Mouse (Mus musculus): ENCODE results near the gene Mybl2. TPM values are rescaled to one million over a fixed set of nuclear protein-coding genes. Genes with fewer than 3 reads are reported as not detected.
A peak's percentile ranks its signal among the peaks of the same experiment; 100 is the strongest.

The Mybl2 gene
- polyA plus RNA-seq, 1 experiment, result 23.5 TPM

- H3K36me3 ChIP-seq (replicated peaks; ENCODE audit: low read length), result peaks cover 38% of the 10 kb centered on the region
- no peak overlapping the region for H3K4me3 ChIP-seq (replicated peaks)
- H3K9me3 ChIP-seq, result peaks cover 5% of the 10 kb centered on the region; the same call in 1 of the 2 replicates
- TF ChIP-seq FLI1 (IDR thresholded peaks at IDR 0.05; ENCODE audit: low read length) (no peak), GATA1 (IDR thresholded peaks at IDR 0.05; ENCODE audit: borderline replicate concordance, low read length) (no peak)
- peaks cover 64% of the 10 kb centered on the region for H3K4me1 ChIP-seq
- no peaks in the 10 kb centered on the region for H3K27me3 ChIP-seq (replicated peaks)
Observed at GRCm38 (mm10) chr2:163085047-163085446, 30.6 kb downstream of the Mybl2 start.

GRCm38 (mm10) chr2:163086561-163086960 lies 32.1 kb downstream of the Mybl2 start:
- H3K27me3 ChIP-seq (replicated peaks), result peaks cover 3% of the 10 kb centered on the region
- H3K36me3 ChIP-seq (replicated peaks; ENCODE audit: low read length), result peaks cover 28% of the 10 kb centered on the region
- H3K4me1 ChIP-seq, result peaks cover 55% of the 10 kb centered on the region
- TF ChIP-seq GATA1 (IDR thresholded peaks at IDR 0.05; ENCODE audit: borderline replicate concordance, low read length) (no peak), FLI1 (IDR thresholded peaks at IDR 0.05; ENCODE audit: low read length) (no peak)
- H3K9me3 ChIP-seq, result no peaks in the 10 kb centered on the region
- no peak overlapping the region for H3K4me3 ChIP-seq (replicated peaks)

- Histone ChIP-seq H3K4me3 (replicated peaks) (no peak within 1 kb of the TSS), H3K36me3 (replicated peaks; ENCODE audit: low read length) (peaks cover 20% of the 10 kb centered on the region), H3K27me3 (replicated peaks) (peaks cover 4% of the 10 kb centered on the region), H3K9me3 (no peaks in the 10 kb centered on the region), H3K4me1 (peaks cover 44% of the 10 kb centered on the region)
- no peak for TF ChIP-seq FLI1 (IDR thresholded peaks at IDR 0.05; ENCODE audit: low read length)
- no peak for TF ChIP-seq GATA1 (IDR thresholded peaks at IDR 0.05; ENCODE audit: borderline replicate concordance, low read length)
Observed at GRCm38 (mm10) chr2:163087728-163088127, 33.2 kb downstream of the Mybl2 start, which contains the start of gene Gtsf1l. Gene Gtsf1l, minus strand, starts transcription at chr2:163087855.

- Histone ChIP-seq H3K36me3 (replicated peaks; ENCODE audit: low read length) (peaks cover 6% of the 10 kb centered on the region), H3K27me3 (replicated peaks) (peaks cover 21% of the 10 kb centered on the region), H3K9me3 (no peaks in the 10 kb centered on the region), H3K4me1 (peaks cover 31% of the 10 kb centered on the region), H3K4me3 (replicated peaks) (no peak overlapping the region)
- TF ChIP-seq GATA1 (IDR thresholded peaks at IDR 0.05; ENCODE audit: borderline replicate concordance, low read length) (no peak), FLI1 (IDR thresholded peaks at IDR 0.05; ENCODE audit: low read length) (no peak)
Observed at GRCm38 (mm10) chr2:163089475-163090123, 35.1 kb downstream of the Mybl2 start.

GRCm38 (mm10) chr2:163094909-163095308 lies 40.4 kb downstream of the Mybl2 start:
- no peak for TF ChIP-seq FLI1 (IDR thresholded peaks at IDR 0.05; ENCODE audit: low read length)
- no peak for TF ChIP-seq GATA1 (IDR thresholded peaks at IDR 0.05; ENCODE audit: borderline replicate concordance, low read length)
- Histone ChIP-seq H3K9me3 (no peaks in the 10 kb centered on the region), H3K4me1 (peaks cover 11% of the 10 kb centered on the region), H3K27me3 (replicated peaks) (peaks cover 47% of the 10 kb centered on the region), H3K36me3 (replicated peaks; ENCODE audit: low read length) (no peaks in the 10 kb centered on the region), H3K4me3 (replicated peaks) (no peak overlapping the region)

GRCm38 (mm10) chr2:163095784-163096183 lies 41.3 kb downstream of the Mybl2 start:
- no peak overlapping the region for H3K4me3 ChIP-seq (replicated peaks)
- no peaks in the 10 kb centered on the region for H3K9me3 ChIP-seq
- H3K36me3 ChIP-seq (replicated peaks; ENCODE audit: low read length), result no peaks in the 10 kb centered on the region
- H3K4me1 ChIP-seq, result peaks cover 16% of the 10 kb centered on the region
- H3K27me3 ChIP-seq (replicated peaks), result peaks cover 55% of the 10 kb centered on the region
- TF ChIP-seq GATA1 (IDR thresholded peaks at IDR 0.05; ENCODE audit: borderline replicate concordance, low read length) (no peak), FLI1 (IDR thresholded peaks at IDR 0.05; ENCODE audit: low read length) (no peak)

- Histone ChIP-seq H3K36me3 (replicated peaks; ENCODE audit: low read length) (no peaks in the 10 kb centered on the region), H3K4me3 (replicated peaks) (peak overlapping the region; percentile 71), H3K9me3 (no peaks in the 10 kb centered on the region), H3K27me3 (replicated peaks) (peaks cover 63% of the 10 kb centered on the region), H3K4me1 (peaks cover 15% of the 10 kb centered on the region)
- no peak for TF ChIP-seq GATA1 (IDR thresholded peaks at IDR 0.05; ENCODE audit: borderline replicate concordance, low read length)
- TF ChIP-seq FLI1 (IDR thresholded peaks at IDR 0.05; ENCODE audit: low read length), result no peak
Observed at GRCm38 (mm10) chr2:163099919-163100318, 45.4 kb downstream of the Mybl2 start.

- Histone ChIP-seq H3K9me3 (no peaks in the 10 kb centered on the region), H3K4me1 (peaks cover 15% of the 10 kb centered on the region), H3K4me3 (replicated peaks) (no peak overlapping the region), H3K27me3 (replicated peaks) (peaks cover 68% of the 10 kb centered on the region), H3K36me3 (replicated peaks; ENCODE audit: low read length) (no peaks in the 10 kb centered on the region)
- TF ChIP-seq FLI1 (IDR thresholded peaks at IDR 0.05; ENCODE audit: low read length) (no peak), GATA1 (IDR thresholded peaks at IDR 0.05; ENCODE audit: borderline replicate concordance, low read length) (no peak)
Observed at GRCm38 (mm10) chr2:163100551-163100950, 46.1 kb downstream of the Mybl2 start.

- H3K27me3 ChIP-seq (replicated peaks), result peaks cover 75% of the 10 kb centered on the region
- H3K4me1 ChIP-seq, result peaks cover 15% of the 10 kb centered on the region
- TF ChIP-seq GATA1 (IDR thresholded peaks at IDR 0.05; ENCODE audit: borderline replicate concordance, low read length) (no peak), FLI1 (IDR thresholded peaks at IDR 0.05; ENCODE audit: low read length) (no peak)
- no peaks in the 10 kb centered on the region for H3K36me3 ChIP-seq (replicated peaks; ENCODE audit: low read length)
- no peak overlapping the region for H3K4me3 ChIP-seq (replicated peaks)
- H3K9me3 ChIP-seq, result peaks cover 6% of the 10 kb centered on the region
Observed at GRCm38 (mm10) chr2:163101646-163102203, 47.2 kb downstream of the Mybl2 start.

- no peak for TF ChIP-seq FLI1 (IDR thresholded peaks at IDR 0.05; ENCODE audit: low read length)
- TF ChIP-seq GATA1 (IDR thresholded peaks at IDR 0.05; ENCODE audit: borderline replicate concordance, low read length), result no peak
- H3K27me3 ChIP-seq (replicated peaks), result peaks cover 79% of the 10 kb centered on the region
- H3K9me3 ChIP-seq, result peaks cover 11% of the 10 kb centered on the region
- H3K4me1 ChIP-seq, result peaks cover 15% of the 10 kb centered on the region
- no peaks in the 10 kb centered on the region for H3K36me3 ChIP-seq (replicated peaks; ENCODE audit: low read length)
- H3K4me3 ChIP-seq (replicated peaks), result no peak overlapping the region
Observed at GRCm38 (mm10) chr2:163102216-163102615, 47.7 kb downstream of the Mybl2 start.
